In the genomic region with DNA sequence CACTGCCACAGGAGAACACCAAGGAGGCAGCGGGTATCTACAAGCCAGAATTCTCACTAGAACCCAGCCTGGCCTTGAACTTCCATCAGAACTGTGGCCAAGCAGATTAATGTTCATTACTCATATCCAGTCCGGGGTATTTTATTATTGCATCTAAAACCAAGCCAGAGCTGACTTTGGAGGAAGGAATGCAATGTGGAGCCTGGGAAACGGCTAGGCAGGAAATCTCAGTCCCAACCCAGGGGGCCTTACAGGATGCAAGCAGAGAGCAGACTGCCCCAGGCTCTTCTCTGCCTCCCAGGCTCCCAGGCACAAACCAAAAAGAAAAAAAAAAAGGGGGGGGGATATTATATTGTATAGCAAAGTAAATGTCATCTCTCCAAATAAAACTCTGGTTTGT, we compare ENCODE assay signal across 8 mouse cellular contexts. TPM values are rescaled to one million over a fixed set of nuclear protein-coding genes. Genes with fewer than 3 reads are reported as not detected.
DNase-seq lines count a peak whose midpoint lies in the region; ATAC-seq and TF ChIP-seq lines count a peak whose summit lies in the region.

No protein-coding gene starts in this region.

- H3K9me3 ChIP-seq in heart, embryonic 13.5 days: no peaks in the 10 kb centered on the region
- no peaks in the 10 kb centered on the region for H3K9me3 ChIP-seq in kidney, postnatal 0 days (replicated peaks; ENCODE audit: low read length)

- peak overlapping the region; percentile 29 for H3K4me3 ChIP-seq in cerebellum, adult 2 months (replicated peaks; ENCODE audit: insufficient read depth, low read depth, low read length)
- H3K4me3 ChIP-seq in heart, embryonic 13.5 days: peak overlapping the region; percentile 84
- no peak overlapping the region; the same call in 1 of the 2 replicates for H3K4me3 ChIP-seq in kidney, postnatal 0 days (replicated peaks; ENCODE audit: low read depth, low read length)

- peak overlapping the region; percentile 98 for H3K9ac ChIP-seq in heart, embryonic 13.5 days
- no peak overlapping the region for H3K9ac ChIP-seq in kidney, postnatal 0 days (ENCODE audit: low read depth, low read length)

- no peak for TF ChIP-seq CTCF in cerebellum, adult 2 months (IDR thresholded peaks at IDR 0.05; ENCODE audit: borderline replicate concordance, insufficient read depth, low read depth, low read length)
- TF ChIP-seq CTCF in kidney, postnatal 0 days (IDR thresholded peaks at IDR 0.05; ENCODE audit: low read depth): no peak

- H3K36me3 ChIP-seq in heart, embryonic 13.5 days: peaks cover 2% of the 10 kb centered on the region; the same call in 1 of the 2 replicates
- no peaks in the 10 kb centered on the region for H3K36me3 ChIP-seq in kidney, postnatal 0 days (ENCODE audit: insufficient read depth, low read length)

- TF ChIP-seq POLR2A in cerebellum, adult 2 months (IDR thresholded peaks at IDR 0.05; ENCODE audit: borderline replicate concordance, insufficient read depth, low read length): no peak

- no peaks in the 10 kb centered on the region for H3K27me3 ChIP-seq in cerebellum, adult 2 months (ENCODE audit: control insufficient read depth, insufficient read depth, low read length)
- H3K27me3 ChIP-seq in heart, embryonic 13.5 days (replicated peaks): no peaks in the 10 kb centered on the region
- no peaks in the 10 kb centered on the region for H3K27me3 ChIP-seq in kidney, postnatal 0 days (ENCODE audit: insufficient read depth, low read length)

- peak overlapping the region; percentile 90 for H3K4me2 ChIP-seq in heart, embryonic 13.5 days
- H3K4me2 ChIP-seq in kidney, postnatal 0 days (ENCODE audit: low read length): peak overlapping the region; percentile 60

- WGBS in cerebellum, adult 2 months: 30% methylated on average over 3 of the region's 3 CpGs
- 9% methylated on average over 3 of the region's 3 CpGs for WGBS in heart, embryonic 13.5 days
- WGBS in kidney, postnatal 0 days: 23% methylated on average over 3 of the region's 3 CpGs

- no peak for ATAC-seq in heart, embryonic 13.5 days (ENCODE audit: extremely low read depth, insufficient number of reproducible peaks, low FRiP score, low TSS enrichment)
- no peak for ATAC-seq in kidney, postnatal 0 days (replicated peaks; ENCODE audit: low FRiP score, low read depth)

- peak in 1 of 2 experiments; percentile 19 for DNase-seq in cerebellum, adult 2 months
- no peak for DNase-seq in cerebellum, adult 9-10 months
- DNase-seq in embryo, embryonic 10.5 days (ENCODE audit: low spot score): peak; percentile 44
- DNase-seq in kidney, postnatal 0 days (ENCODE audit: low spot score): peak; percentile 67
- peak; percentile 37 for DNase-seq in mesoderm, embryonic 11.5 days (ENCODE audit: low read depth, low spot score)
- DNase-seq in layer of hippocampus, adult 9-11 months: no peak
- no peak for DNase-seq in spleen, adult 18-20 months

- no peaks in the 10 kb centered on the region for H3K4me1 ChIP-seq in cerebellum, adult 2 months (ENCODE audit: control insufficient read depth, insufficient read depth, low read length)
- peaks cover 56% of the 10 kb centered on the region for H3K4me1 ChIP-seq in heart, embryonic 13.5 days
- H3K4me1 ChIP-seq in kidney, postnatal 0 days (replicated peaks; ENCODE audit: insufficient read depth, low read length): peaks cover 7% of the 10 kb centered on the region

- no peak overlapping the region for H3K27ac ChIP-seq in cerebellum, adult 2 months (ENCODE audit: insufficient read depth, low read length)
- H3K27ac ChIP-seq in heart, embryonic 13.5 days (replicated peaks): peak overlapping the region; percentile 98
- peak overlapping the region; percentile 19 for H3K27ac ChIP-seq in kidney, postnatal 0 days

RNA-seq across cellular contexts. Expression of a gene that starts 1.8 kb away (rescaled TPM):
- 13.8 and 15.5 TPM in 2 replicates for polyA plus RNA-seq in cerebellum, adult 2 months (2012; rRNA removed)
- polyA plus RNA-seq in heart, embryonic 13.5 days (2015; fragmentation: Nextera tagmentation; extraction: Ambion mirVana): 52.9 and 62.3 TPM in 2 replicates
- polyA plus RNA-seq in kidney, postnatal 0 days (2015; fragmentation: Nextera tagmentation; extraction: Ambion mirVana): 46.8 and 51.2 TPM in 2 replicates

RNA-seq across cellular contexts. Expression of a gene that starts 44.7 kb away (rescaled TPM):
- polyA plus RNA-seq in cerebellum, adult 2 months (2012; rRNA removed): 0.03 and 0.08 TPM in 2 replicates
- 197 and 216 TPM in 2 replicates for polyA plus RNA-seq in heart, embryonic 13.5 days (2015; fragmentation: Nextera tagmentation; extraction: Ambion mirVana)
- polyA plus RNA-seq in kidney, postnatal 0 days (2015; fragmentation: Nextera tagmentation; extraction: Ambion mirVana): 2.4 TPM in 2 replicates

Comparison
In these comparisons a context has a peak if more than half of its experiments do, and no peak if none do; other contexts are left out.
1. DNase-seq: peak in embryo, embryonic 10.5 days (single experiment), kidney, postnatal 0 days (single experiment) and mesoderm, embryonic 11.5 days (single experiment); none in cerebellum, adult 9-10 months (single experiment), layer of hippocampus, adult 9-11 months (single experiment) and spleen, adult 18-20 months (0 of 2).
2. RNA of a gene that starts 44.7 kb away (polyA plus RNA-seq): 197 to 216 TPM in heart, embryonic 13.5 days; 2.4 TPM in kidney, postnatal 0 days and 0.03 to 0.08 TPM in cerebellum, adult 2 months; every median in the first group is over 10 times any median in the second.